Mouse (Mus musculus): Measurements from ENCODE around the gene Duox1. TPM values are rescaled to one million over a fixed set of nuclear protein-coding genes. Genes with fewer than 3 reads are reported as not detected.

Gene Duox1
- total RNA-seq, 1 experiment: 0.76 TPM

- no peak for DNase-seq (ENCODE audit: low read depth, low spot score)
- H3K27ac ChIP-seq (ENCODE audit: insufficient read depth, low read depth, low read length, poor library complexity, severe bottlenecking): no peak overlapping the region
- TF ChIP-seq CHD2 (IDR thresholded peaks at IDR 0.05; ENCODE audit: low read depth, low read length): no peak
- TF ChIP-seq MAFK (IDR thresholded peaks at IDR 0.05; ENCODE audit: insufficient read depth, low read depth, low read length): no peak
- no peak for TF ChIP-seq ZNF384 (IDR thresholded peaks at IDR 0.05; ENCODE audit: low read depth, low read length)
- TF ChIP-seq HCFC1 (IDR thresholded peaks at IDR 0.05; ENCODE audit: borderline replicate concordance, insufficient read depth, low read length): no peak
- TF ChIP-seq ZC3H11A (IDR thresholded peaks at IDR 0.05; ENCODE audit: borderline replicate concordance, low read depth, low read length): no peak
- no peaks in the 10 kb centered on the region for H3K9me3 ChIP-seq (ENCODE audit: control insufficient read depth, insufficient read depth, low read depth, low read length)
- in situ Hi-C loops (cut with MboI; ENCODE audit: low sequenced_read_pairs in 2 of 2, unreplicated experiment in 2 of 2): no loop called here
- H3K4me1 ChIP-seq (ENCODE audit: control insufficient read depth in 2 of 2, insufficient read depth in 2 of 2, low read length in 2 of 2, poor library complexity in 1 of 2): no peaks in the 10 kb centered on the region
- H3K4me3 ChIP-seq (ENCODE audit: insufficient read depth in 1 of 2, low read depth in 1 of 2, low read length in 2 of 2, poor library complexity in 1 of 2, severe bottlenecking in 1 of 2): no peak overlapping the region
- no peaks in the 10 kb centered on the region for H3K36me3 ChIP-seq (ENCODE audit: control insufficient read depth, insufficient read depth, low read length, poor library complexity, severe bottlenecking)
- no peak overlapping the region for H3K9ac ChIP-seq (ENCODE audit: insufficient read depth, low read depth, low read length, poor library complexity, severe bottlenecking)
These were observed 29.3 kb upstream of the Duox1 start for GRCm38 (mm10) chr2:122286137-122286536.

GRCm38 (mm10) chr2:122294916-122295315 lies 20.6 kb upstream of the Duox1 start:
- no peak overlapping the region for H3K4me3 ChIP-seq (ENCODE audit: insufficient read depth in 1 of 2, low read depth in 1 of 2, low read length in 2 of 2, poor library complexity in 1 of 2, severe bottlenecking in 1 of 2)
- H3K27ac ChIP-seq (ENCODE audit: insufficient read depth, low read depth, low read length, poor library complexity, severe bottlenecking): no peak overlapping the region
- TF ChIP-seq CHD2 (IDR thresholded peaks at IDR 0.05; ENCODE audit: low read depth, low read length) (no peak), ZC3H11A (IDR thresholded peaks at IDR 0.05; ENCODE audit: borderline replicate concordance, low read depth, low read length) (no peak), HCFC1 (IDR thresholded peaks at IDR 0.05; ENCODE audit: borderline replicate concordance, insufficient read depth, low read length) (no peak), MAFK (IDR thresholded peaks at IDR 0.05; ENCODE audit: insufficient read depth, low read depth, low read length) (no peak), ZNF384 (IDR thresholded peaks at IDR 0.05; ENCODE audit: low read depth, low read length) (no peak)
- in situ Hi-C loops (cut with MboI; ENCODE audit: low sequenced_read_pairs in 2 of 2, unreplicated experiment in 2 of 2): no loop called here
- no peak for DNase-seq (ENCODE audit: low read depth, low spot score)
- H3K9me3 ChIP-seq (ENCODE audit: control insufficient read depth, insufficient read depth, low read depth, low read length): no peaks in the 10 kb centered on the region
- no peaks in the 10 kb centered on the region for H3K36me3 ChIP-seq (ENCODE audit: control insufficient read depth, insufficient read depth, low read length, poor library complexity, severe bottlenecking)
- H3K4me1 ChIP-seq (ENCODE audit: control insufficient read depth in 2 of 2, insufficient read depth in 2 of 2, low read length in 2 of 2, poor library complexity in 1 of 2): peaks cover 0 to 7% of the 10 kb centered on the region in 2 experiments; a peak in 2 of 4 replicates
- no peak overlapping the region for H3K9ac ChIP-seq (ENCODE audit: insufficient read depth, low read depth, low read length, poor library complexity, severe bottlenecking)

GRCm38 (mm10) chr2:122297271-122298095 lies 18.0 kb upstream of the Duox1 start:
- no peak for DNase-seq (ENCODE audit: low read depth, low spot score)
- peak overlapping the region; percentile 5; the same call in 1 of the 2 replicates for H3K27ac ChIP-seq (ENCODE audit: insufficient read depth, low read depth, low read length, poor library complexity, severe bottlenecking)
- H3K36me3 ChIP-seq (ENCODE audit: control insufficient read depth, insufficient read depth, low read length, poor library complexity, severe bottlenecking): no peaks in the 10 kb centered on the region
- H3K9ac ChIP-seq (ENCODE audit: insufficient read depth, low read depth, low read length, poor library complexity, severe bottlenecking): no peak overlapping the region
- in situ Hi-C loops (cut with MboI; ENCODE audit: low sequenced_read_pairs in 2 of 2, unreplicated experiment in 2 of 2): no loop called here
- TF ChIP-seq CHD2 (IDR thresholded peaks at IDR 0.05; ENCODE audit: low read depth, low read length) (no peak), HCFC1 (IDR thresholded peaks at IDR 0.05; ENCODE audit: borderline replicate concordance, insufficient read depth, low read length) (no peak), ZNF384 (IDR thresholded peaks at IDR 0.05; ENCODE audit: low read depth, low read length) (no peak), MAFK (IDR thresholded peaks at IDR 0.05; ENCODE audit: insufficient read depth, low read depth, low read length) (no peak), ZC3H11A (IDR thresholded peaks at IDR 0.05; ENCODE audit: borderline replicate concordance, low read depth, low read length) (no peak)
- H3K4me3 ChIP-seq (ENCODE audit: insufficient read depth in 1 of 2, low read depth in 1 of 2, low read length in 2 of 2, poor library complexity in 1 of 2, severe bottlenecking in 1 of 2): no peak overlapping the region
- H3K4me1 ChIP-seq (ENCODE audit: control insufficient read depth in 2 of 2, insufficient read depth in 2 of 2, low read length in 2 of 2, poor library complexity in 1 of 2): peaks cover 0 to 10% of the 10 kb centered on the region in 2 experiments; a peak in 2 of 4 replicates
- H3K9me3 ChIP-seq (ENCODE audit: control insufficient read depth, insufficient read depth, low read depth, low read length): no peaks in the 10 kb centered on the region

- Histone ChIP-seq H3K27ac (ENCODE audit: insufficient read depth, low read depth, low read length, poor library complexity, severe bottlenecking) (peak within 1 kb of the TSS; percentile 5; the same call in 1 of the 2 replicates), H3K4me1 (ENCODE audit: control insufficient read depth in 2 of 2, insufficient read depth in 2 of 2, low read length in 2 of 2, poor library complexity in 1 of 2) (peaks cover 0 to 10% of the 10 kb centered on the region in 2 experiments; a peak in 2 of 4 replicates), H3K4me3 (ENCODE audit: insufficient read depth in 1 of 2, low read depth in 1 of 2, low read length in 2 of 2, poor library complexity in 1 of 2, severe bottlenecking in 1 of 2) (peak within 1 kb of the TSS; percentile 3 to 7; a peak in 2 of 4 replicates), H3K9ac (ENCODE audit: insufficient read depth, low read depth, low read length, poor library complexity, severe bottlenecking) (no peak within 1 kb of the TSS), H3K36me3 (ENCODE audit: control insufficient read depth, insufficient read depth, low read length, poor library complexity, severe bottlenecking) (no peaks in the 10 kb centered on the region), H3K9me3 (ENCODE audit: control insufficient read depth, insufficient read depth, low read depth, low read length) (no peaks in the 10 kb centered on the region)
- DNase-seq (ENCODE audit: low read depth, low spot score): no peak
- in situ Hi-C loops (cut with MboI; ENCODE audit: low sequenced_read_pairs in 2 of 2, unreplicated experiment in 2 of 2): no loop called here
- no peak for TF ChIP-seq ZNF384 (IDR thresholded peaks at IDR 0.05; ENCODE audit: low read depth, low read length)
- TF ChIP-seq CHD2 (IDR thresholded peaks at IDR 0.05; ENCODE audit: low read depth, low read length): no peak
- no peak for TF ChIP-seq HCFC1 (IDR thresholded peaks at IDR 0.05; ENCODE audit: borderline replicate concordance, insufficient read depth, low read length)
- no peak for TF ChIP-seq ZC3H11A (IDR thresholded peaks at IDR 0.05; ENCODE audit: borderline replicate concordance, low read depth, low read length)
- TF ChIP-seq MAFK (IDR thresholded peaks at IDR 0.05; ENCODE audit: insufficient read depth, low read depth, low read length): no peak
These were observed 17.4 kb upstream of the Duox1 start, which contains the start of gene Duox2 for GRCm38 (mm10) chr2:122298096-122298499. Duox2 (minus strand) TSS chr2:122298449.
